Mouse (Mus musculus) adrenal gland (tissue): ENCODE results near the gene Erc2.

Experiments
- intact Hi-C: fragments of 180-260 bp; cut with DNase I; formaldehyde crosslinking; loops from one replicate; pipeline ENCODE4 v1.15.1; 2025

The Erc2 gene

DNA sequence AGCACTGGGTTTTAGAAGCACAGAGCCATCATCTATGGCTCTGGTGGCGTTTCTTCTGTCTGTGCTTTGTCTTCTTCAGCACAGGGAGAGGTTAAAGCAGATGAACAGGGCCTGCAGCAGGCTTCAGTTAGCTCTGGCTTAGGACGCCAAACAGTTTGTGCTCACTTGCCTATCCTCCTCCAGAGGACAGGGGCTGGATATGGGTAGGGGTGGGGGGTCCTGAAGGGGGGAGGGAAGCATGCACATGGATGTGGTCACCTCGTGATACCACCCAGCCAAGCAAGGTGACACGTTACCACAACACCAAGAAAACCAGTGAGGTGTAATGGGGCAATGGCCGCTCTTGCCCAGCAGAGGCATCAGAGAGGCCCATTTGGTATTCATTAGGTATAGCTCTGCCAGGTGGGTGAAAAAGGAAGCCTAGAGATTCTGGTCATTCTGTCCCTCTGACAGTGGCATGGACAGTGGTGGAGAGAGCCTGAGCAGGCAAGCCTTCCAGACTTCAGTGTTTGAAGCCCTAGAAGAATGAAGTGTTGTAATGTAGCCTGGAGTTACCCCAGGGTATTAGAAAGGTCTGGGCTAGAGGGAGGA is 543.5 kb downstream of the Erc2 start:
- intact Hi-C loops, result no loop called here

DNA sequence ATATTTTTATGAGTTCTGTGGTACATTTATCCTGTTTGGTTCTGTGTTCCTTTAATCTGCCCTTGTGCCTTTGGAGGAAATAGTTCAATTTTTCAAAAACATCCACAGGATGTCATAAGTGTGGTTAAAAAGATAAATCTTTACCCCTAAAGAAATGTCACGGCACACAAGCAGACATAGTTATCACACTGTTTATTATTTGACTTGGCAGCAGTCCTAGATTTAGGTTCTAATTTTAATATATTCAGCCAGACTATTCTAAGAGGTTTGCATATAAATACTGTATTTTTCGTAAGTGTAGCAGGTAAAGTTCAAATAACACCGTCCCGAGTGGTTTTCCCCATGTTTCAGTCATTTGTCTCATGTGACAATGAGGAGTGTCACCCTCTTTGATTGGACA is 548.5 kb downstream of the Erc2 start:
- intact Hi-C loops, result no loop called here

DNA sequence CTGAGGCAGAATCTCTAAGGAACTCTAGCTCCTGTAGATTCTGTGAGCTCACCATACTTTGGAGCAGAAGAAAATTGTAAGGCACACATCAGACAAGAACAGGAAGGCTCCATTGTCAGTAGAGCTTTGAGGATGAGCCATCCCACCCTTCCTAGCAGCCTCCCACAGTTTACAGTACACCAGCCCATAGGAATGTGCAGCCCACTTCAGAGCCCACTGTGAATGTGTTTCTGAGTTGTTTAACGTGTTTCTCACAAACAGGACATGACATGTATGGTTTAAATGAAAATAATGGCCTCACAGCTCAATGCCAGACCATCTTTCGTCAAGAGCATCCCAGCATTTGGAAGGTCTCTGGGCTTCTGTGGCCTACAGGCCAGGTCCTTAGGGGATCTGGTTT is 549.1 kb downstream of the Erc2 start:
- intact Hi-C loops, result no loop called here

DNA sequence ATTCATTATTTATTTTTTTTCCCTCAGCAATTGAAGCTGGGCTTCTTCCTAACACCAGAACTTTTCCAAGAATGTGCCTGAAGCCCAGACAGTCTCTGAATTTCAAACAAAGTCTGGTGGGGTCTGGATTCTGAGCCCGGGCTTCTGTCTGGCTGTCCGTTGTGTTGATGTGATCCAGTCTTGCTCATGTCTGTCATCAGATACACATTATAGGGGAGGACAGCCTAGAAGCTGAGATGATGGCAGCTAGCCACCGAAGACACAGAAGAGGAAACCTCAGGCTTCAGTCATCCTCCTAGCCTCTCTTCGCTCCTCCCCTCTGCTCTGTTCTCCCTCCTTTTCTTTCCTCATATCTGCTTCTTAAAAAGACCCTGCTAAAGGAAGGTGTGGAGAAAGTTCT is 551.5 kb downstream of the Erc2 start:
- intact Hi-C loops, result no loop called here

DNA sequence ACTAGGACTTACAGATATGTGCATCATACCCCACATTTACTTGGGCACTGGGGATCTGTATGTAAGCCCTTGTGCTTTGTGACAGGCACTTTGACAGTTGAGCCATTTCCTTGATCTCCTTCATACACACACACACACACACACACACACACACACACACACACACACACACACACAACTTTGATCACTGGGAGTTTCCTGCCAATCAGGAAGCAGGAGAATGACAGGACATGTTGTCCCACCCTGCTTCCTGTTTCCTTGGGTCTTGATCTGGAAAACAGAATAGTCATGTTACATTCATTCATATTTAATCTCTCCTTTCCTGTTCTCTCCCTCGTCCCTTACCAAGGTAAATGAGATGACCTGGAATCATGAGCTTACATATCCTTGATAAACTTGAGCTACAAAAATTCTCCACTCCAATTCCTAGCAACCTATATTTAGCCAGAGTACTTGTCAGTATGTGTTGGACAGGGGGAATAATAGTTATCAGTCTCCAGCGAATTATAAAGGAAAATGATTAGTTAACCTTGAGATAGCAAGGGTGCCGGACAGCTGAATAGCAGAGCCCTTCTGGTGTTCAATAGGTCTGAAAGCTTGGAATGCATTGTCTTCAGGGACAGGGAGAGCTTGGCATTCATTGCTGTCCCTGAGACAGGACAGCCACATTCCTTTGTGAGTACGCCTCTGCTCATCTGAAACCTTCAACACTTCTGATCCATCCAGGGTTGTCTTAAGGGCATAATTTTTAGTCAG is 559.0 kb downstream of the Erc2 start:
- intact Hi-C loops, result no loop called here

DNA sequence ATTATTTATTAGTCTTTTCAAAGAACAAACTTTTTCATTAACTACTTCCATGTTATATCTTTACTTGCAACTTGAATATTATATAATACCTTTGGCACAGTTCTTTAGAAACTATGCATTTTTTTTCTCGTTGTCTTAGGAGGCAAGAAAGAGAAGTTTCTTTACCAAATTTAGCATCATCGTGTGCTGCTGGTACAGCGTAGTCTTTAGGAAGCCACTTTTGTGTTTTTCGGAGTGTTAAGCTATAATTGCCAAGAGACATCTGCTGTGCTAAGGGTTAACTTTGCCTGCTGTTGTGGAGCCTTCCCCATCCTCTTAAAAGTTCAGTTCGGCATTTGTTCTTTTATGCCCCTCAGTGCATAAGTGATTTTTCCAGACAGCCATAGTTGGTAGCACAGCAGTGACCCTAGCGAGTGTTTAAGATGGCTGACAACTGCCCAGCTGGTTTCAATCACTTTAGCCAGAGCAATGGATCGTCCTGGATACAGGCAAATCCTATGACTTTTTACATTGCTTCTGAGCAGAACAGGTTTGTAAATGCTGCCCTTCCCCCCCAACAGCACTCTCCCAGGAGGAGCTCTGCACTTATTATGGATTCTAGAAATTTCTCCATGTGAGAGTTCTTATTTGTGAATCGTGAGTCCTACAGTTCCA is 570.6 kb downstream of the Erc2 start:
- intact Hi-C loops, result no loop called here

DNA sequence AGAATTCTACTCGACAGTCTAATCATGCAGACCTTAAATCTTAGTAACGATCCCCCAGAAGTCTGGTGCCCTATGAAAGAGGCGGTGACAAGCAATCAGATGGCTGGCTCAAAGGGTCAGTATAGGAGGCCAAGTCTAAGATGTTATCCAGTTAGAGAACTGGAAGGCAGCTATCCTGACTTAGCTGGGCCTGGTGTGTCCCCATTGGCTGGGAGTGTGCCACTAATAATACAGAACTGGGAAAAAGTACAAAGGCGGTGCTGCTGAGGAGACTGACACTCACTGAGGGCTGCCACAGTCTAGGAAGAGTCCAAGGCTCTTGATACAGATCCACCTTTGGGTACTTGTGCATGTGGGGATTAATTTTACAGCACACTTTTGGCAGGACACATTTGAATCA is 581.6 kb downstream of the Erc2 start:
- intact Hi-C loops, result no loop called here

DNA sequence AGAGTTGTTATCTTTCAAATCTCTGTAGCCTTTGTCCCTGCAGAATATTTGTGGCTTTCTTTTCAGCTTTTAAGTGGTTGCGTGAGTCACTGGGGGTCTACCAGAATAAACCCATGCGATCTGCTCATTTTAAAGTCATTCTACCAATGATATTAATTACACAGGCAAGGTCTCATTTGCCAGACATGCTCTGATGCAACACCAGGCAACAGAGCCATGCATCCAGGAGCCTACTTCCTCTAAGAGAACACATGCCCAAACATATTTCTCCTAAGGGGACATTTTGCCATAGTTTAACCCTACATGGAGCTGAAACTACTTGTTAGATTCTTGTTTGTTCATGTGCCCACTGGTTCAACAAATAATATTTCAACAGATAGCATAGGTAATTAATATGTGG is 584.1 kb downstream of the Erc2 start:
- intact Hi-C loops, result no loop called here

DNA sequence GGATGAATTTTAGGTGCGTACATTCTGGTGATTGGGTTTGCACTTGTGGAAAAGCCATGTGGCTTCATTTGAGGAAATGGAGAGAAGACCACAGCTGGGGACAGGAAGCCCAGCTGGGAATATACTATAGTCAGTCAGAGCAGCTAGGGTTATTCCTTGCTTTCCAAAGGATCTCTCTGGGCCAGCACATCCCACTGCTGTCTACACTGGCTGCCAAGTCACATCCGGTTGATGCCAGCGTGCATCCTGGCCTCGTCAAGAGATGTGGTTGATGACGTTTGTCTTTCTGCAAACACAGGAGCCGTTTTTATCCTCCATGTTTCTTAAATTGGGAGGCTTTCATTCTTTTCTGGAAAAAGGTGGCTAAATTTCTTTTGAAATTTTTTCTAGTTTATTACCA is 603.3 kb downstream of the Erc2 start:
- intact Hi-C loops, result no loop called here

DNA sequence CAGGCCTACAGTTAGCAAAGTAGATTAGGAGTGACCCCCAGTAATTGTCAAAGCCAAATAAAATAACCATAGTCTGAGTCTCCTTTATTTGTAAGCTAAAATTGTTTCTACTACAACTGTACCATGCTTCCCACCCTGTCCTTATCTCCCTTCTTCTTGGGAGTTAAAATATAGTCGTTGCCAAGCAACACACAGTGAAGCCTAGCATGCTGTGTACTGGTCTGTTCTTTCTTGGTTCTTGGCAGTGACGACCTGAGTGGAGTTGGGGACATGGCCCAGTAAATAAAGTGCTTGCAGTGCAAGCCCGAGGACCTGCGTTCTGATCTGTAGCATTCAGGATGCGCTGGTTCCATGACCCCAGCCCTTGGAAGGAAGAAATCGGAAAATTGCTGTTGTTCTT is 608.3 kb downstream of the Erc2 start:
- intact Hi-C loops, result no loop called here

DNA sequence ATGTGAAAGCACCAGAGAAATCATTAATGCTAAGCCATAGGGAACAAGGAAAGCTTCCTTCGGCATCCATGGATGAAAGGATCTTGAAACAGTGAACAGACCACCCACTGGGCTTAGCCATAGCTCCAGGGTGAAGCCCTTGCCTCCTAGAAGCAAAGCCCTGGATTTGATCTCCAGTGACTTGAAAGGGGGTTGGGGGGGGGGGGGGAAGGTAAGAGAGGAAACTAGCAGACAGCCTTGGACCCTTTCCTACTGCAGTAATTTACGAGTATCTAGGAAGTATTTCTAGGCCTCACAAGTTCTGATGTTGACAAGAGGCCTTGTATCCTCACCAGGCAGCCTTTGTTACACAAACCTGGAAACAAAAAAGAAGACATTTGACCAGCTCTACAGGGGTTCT is 609.0 kb downstream of the Erc2 start:
- intact Hi-C loops, result no loop called here

DNA sequence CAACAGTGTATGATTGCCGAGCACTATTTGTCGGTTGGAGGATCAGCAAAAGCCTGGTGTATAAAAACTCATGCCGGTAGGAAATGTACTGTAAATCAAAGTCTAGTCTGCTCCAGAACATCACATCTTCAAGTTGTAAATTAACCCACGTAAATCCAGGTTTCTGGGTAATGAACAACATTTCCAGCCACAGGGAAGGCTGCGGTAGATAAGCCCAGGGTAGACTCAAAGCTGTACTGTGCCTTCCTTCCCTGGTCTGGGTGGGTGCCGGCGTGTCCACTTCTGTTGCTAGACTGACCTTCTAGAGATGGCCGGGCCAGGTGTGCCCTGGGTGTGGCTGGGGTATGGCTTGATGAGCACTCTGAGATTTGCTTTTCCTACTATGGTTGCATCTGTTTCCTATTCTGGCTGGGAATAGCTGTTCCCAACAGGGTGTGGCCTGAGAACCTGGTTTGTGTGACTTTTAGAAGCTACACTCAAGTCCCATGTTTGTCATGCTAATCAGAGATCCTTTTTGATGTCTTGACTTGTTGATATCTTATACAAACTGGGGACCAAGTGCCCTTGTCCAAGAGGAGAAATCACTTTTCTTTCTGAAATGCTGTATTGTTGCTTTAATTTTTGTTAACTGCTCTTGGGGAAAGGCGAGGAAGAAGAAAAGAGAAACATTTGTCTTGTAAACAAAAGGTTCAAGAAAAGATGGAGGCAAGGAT is 616.3 kb downstream of the Erc2 start:
- intact Hi-C loops, result no loop called here

DNA sequence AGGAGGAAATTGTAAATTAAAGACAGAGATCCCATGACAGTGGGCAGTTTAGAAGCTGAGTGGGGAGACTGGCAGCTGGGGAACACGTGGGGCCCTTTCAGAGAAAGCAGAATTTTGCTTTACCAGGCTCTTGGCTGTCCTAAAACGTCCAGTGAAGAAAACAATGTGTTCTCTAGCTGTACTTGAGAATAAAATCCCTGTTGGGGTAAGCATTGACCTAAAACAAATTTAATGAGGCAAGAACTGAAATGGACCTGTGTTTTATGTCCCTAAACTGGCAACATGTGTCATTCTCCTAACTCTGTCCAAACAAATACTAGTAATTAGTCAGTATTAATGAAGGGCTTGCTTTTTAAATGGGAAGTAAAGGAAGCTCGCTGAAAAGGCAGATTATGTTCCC is 617.9 kb downstream of the Erc2 start:
- intact Hi-C loops, result no loop called here

DNA sequence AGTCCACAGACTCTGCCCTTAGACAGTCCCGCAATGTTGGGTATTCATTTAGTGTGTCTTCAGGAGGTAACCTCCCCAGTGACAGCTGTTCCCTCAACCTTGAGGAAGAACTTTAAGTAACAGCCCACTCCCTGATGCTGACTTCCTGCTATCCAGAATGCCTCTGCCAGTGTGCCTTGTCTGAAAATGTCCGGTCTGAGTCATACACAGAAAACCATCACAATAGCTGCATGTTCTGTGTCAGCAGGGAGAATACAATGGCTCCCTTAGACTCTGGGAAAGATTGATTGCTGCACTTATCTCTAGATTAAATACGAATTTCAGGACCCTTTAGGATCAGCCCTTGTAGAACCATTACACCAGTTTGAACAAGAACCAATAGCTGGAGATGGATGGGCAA is 620.5 kb downstream of the Erc2 start:
- intact Hi-C loops, result no loop called here

DNA sequence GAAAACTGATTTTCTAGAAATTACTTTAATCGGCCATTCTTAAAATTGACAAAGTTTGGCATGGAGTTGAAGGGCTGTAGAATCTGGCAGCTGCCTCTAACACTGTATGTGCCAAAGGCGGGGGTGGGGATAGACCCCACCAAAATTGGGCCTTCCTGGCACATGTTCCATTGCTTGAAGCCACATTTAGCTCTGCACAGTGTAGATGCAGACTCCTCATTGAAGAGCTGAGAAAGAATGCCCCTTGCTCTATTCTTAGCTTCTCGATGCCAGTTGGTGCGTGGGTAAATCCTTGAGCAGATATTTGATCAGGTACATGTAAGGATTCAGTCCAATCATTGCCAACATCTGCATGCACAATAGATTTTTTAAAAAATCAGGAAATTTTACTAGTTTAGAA is 621.2 kb downstream of the Erc2 start:
- intact Hi-C loops, result no loop called here

DNA sequence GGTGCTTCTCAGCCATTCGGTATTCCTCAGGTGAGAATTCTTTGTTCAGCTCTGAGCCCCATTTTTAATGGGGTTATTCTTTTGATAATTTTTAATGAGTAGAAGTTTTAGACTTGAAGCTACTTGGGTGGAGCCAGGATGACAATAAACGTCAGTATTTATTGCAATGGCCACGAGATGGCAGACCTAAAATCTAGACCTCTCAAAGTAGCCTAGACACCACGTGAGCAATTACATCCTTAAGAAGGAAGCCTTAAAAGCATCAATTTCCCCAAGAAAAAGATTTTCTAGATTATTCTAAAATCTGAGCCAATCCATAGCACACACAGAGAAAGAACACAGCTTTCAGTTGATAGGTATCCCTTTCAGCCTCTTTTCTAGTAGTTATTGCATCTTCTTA is 640.5 kb downstream of the Erc2 start:
- intact Hi-C loops, result no loop called here

DNA sequence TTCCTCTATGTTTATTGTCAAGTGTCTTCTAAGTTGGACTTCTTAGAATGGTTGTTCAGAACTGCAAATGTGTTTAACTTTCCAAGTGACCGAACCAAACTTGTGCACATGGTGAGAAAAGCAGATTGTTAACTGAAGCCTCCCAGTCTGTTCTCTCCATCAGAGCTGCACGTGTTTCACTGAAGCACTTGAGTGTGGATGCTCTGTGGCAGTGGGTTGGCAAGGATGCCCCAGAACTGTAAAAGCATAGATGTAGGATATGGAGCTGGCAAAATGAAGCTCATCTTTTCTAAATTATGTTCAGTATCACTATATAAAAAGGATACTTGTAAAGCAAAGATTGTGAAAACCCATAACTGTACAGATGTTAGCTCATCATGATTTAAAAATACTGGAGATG is 645.1 kb downstream of the Erc2 start:
- intact Hi-C loops, result no loop called here

DNA sequence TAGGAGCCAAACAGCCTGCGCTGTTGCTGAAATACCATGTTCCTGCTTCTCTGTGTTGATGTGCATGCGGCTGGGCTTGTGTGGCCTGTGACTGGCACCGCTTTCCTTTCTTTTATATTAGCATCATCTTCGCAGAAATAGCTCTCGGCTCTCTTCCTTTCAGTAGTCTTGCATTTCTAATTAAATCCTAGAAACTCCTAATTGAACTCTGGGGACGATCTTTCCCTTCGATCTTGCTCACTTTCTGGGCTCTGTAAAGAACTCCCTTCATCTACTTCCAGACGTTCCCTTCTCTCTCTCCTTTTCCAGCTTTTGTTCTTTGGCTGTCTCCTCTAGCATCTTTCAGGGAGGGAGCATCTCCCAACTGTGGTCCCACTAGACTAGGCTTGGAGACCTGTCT is 649.6 kb downstream of the Erc2 start:
- intact Hi-C loops, result no loop called here

DNA sequence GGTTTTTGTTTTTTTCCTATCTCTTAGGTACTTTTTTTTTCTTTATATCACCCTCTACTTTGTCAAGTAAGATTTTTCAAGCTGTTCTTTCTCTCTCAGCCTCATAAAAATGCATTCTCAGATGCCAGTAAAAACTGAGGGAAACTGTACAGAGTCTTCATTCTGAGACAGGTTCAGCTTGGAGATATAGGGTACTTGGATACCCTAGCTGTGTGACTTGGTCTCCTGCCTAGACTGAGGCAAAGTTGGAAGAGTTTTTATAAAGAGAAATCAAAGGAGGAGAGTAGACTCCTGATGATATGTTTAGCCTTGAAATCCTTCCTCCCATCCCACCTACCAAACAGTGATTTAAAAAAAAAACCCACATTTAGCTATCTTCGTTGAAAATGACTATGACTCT is 651.4 kb downstream of the Erc2 start:
- intact Hi-C loops, result no loop called here

DNA sequence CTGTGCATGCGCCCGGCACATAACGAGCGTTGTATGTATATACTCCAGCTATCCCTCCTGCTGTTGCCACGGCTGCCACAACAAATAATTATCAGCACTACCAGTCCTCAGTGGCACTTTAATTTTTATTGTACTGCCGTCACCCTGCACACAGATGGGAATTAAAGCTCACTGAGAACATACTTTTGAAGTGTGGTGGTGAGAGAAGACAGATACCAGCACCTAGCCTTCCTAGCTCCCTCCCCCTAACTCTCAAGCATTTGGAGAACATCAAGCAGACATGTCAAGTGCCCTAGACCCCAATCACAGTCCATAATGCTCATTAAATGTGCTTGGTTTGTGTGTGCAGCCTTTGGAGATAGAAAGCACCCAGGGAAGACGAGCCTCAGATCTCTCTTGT is 652.6 kb downstream of the Erc2 start:
- intact Hi-C loops, result no loop called here

DNA sequence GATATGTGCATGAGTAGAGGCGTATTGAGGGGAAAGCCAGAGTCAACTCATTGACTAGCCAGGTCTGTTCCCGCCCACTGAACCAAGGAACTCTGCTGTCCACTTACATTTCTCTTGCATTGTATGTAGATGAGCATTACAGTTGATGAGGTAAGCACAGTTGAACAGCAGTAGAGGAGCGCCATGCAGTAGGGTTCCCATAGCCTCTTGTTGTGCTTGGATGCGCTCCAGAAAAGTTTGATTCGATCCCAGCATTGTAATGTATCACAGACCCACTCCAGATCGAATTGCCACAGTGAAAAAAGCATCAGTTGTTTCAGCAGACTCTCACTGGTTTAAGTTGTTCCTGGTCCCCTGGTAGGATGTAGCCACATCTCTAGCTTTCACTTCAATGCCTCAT is 656.7 kb downstream of the Erc2 start:
- intact Hi-C loops, result no loop called here

DNA sequence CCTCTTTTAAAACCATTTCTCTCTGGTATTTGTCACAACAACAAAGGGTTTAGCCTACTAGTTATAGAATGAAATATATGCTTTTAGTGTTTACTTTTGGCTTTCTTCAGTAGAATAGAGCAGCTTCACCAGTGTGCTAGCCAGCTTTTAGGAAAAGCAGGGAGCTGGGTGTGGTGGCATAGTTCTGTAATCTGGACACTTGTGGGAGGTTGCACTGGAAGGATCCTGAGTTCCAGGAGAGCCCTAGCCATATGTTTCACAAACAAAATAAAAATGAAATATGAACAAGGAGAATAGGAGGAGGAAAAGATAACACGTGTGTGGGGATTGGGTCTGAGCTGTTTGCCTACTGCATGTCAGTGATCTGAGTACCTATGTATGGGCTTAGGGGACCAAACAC is 658.1 kb downstream of the Erc2 start:
- intact Hi-C loops, result no loop called here
